Mouse (Mus musculus) cerebral cortex, adult 2 months (tissue): ENCODE data around the gene Nckap5.

Source experiments
- WGBS: fragments of 180-500 bp; shearing (Covaris S2); methylation state at CpG from one replicate; pipeline ENCODE4 v1.1.7; 2018; 5-methylcytosine and 5-hydroxymethylcytosine counted together

Gene Nckap5

DNA sequence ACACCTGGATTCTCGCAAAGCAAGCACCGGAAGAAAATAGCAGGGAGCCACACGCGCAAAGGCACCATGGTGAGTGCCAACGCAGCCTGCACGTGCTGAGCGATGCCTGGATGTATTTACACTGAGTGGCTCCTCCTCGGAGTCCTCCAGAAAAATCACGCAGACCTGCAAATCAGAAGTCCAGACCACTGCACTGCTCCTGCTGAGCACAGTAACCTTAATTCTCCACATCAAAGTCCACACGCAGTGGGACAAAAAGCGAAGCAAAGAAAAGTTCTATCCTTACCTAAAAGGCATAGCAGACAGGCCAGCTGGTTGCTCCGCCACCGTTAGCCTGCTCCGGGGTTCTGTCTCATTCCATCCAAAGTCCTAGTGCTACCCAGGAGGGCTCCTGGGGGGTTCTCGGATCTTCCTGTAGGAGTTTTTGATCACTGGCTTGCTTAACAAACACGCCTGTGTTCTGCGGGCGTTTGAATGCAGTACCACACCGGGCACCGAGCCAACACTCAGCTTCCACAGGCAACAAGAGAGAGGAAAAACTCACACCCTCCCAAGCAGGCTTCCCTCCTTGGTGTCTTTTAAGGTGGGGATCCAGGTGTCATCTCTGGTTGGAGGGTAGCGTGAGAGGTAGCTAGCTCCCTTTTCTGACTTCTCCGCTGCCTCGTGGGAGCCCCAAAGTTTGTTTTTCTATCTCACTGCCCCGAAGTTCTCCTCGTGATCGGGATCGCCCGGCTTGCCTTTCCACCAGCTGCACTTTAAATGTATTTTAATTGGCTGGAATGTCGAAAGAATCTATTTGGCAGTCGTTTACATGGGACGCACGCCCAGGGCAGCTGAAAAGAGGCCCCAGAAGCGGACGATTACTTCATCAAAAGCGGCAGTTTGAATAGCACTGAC lies at the start of gene Nckap5:
Gene Nckap5 (minus strand): TSS at position 769 of the 897 bp plus-strand sequence.
- WGBS, result 2% methylated on average over 35 of the region's 35 CpGs

DNA sequence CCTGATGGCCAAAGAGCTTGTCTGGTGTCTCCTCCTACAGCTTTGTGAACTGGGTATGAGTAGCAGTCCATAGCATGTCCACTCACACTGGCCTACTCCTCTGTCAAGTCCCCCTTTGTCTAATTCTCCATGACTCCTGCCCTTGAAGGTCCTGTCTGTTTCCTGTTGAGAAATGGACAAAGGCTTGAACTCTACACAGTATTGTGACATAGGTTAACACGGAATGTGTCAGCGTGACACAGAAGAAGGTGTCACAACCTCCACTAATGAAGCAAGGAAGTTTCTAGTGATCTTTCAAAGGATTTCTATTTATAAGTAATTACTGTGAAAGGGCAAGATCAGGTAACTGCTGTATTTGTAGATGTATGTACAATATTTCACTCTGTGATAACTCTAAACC lies 46.9 kb upstream of the Nckap5 start:
- 97% methylated on average over 2 of the region's 2 CpGs for WGBS

DNA sequence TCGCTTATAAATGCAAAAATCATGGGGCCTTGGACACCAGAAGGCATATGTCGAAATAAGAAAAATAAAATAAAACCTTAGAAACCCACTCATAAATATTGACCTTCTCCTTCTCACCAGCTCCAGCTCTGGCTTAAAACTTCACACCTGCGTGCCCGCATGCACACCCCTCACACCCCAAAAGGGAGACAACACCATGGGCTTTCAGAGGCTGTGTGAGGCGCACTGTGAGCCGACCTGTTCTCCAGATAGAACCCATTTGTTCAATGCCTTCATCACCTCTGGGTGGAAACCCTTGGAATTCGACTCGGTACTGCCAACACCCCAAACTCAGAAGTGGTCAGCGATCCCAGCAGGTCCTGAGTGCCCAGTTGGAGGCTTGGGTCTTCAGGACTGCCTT lies 37.8 kb upstream of the Nckap5 start:
- 96% methylated on average over 9 of the region's 9 CpGs for WGBS

DNA sequence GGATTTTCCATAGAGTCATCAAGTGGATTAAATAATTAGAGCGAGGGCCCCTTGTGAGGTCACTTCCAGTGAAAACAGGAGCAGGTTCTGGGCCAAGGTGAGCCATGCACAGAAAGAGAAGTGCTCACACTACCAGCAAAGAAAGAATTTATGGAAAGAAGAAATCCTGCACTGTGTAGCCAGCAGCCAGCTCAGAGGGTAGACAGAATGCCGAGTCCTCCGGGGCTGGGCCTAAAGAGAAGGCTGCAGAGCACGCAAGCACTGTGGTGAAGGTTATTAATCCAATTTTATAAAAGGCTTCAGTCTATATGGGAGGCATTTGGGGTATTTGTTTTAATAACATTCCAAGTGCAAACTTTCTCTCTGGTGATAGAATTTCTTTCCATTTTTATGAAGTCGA lies 37.3 kb upstream of the Nckap5 start:
- WGBS, result 89% methylated on average over 5 of the region's 5 CpGs

DNA sequence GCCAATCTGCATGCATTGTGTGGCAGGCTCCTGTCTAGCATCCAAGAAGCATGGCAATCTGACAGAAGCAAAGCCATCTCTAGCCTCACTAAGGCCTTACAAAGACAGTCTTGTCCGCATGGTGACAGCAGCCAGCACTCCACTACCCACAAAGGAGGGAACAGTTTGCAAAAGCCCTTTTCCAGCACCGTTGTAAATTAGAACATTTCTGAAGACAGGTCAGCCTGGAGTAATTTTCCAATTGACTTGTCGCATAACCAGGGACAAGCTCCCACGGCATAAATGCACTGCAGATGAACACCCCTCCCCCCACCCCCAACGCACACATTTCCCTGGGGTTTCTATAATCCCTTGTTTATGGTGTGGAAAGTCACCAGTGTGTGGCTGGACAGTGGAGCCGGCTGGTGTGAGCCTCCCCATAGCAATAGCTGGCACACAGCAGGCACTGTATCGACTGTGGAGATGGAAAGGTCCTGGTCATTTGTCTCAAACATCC lies 35.0 kb upstream of the Nckap5 start:
- 51% methylated on average over 7 of the region's 7 CpGs for WGBS

DNA sequence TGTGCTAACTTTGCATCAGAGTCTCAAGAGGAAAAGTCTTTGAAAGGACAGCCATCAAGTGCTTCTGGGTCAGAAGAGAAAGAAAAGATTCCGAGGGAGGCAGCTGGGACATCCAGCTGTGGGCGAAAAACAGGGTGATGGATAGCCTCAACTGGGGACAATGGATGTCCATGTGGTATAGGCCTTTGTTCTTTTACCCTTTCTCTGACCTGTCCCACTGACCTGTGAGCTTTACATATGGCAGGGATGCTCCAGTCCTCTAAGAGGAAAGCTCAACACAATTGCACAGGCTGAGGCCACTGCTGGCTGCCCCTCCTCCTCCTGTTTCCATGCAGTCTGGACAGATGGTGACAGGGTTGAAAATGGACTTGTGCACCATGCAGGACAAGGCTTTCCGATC lies 31.2 kb upstream of the Nckap5 start:
- 88% methylated on average over 3 of the region's 3 CpGs for WGBS

DNA sequence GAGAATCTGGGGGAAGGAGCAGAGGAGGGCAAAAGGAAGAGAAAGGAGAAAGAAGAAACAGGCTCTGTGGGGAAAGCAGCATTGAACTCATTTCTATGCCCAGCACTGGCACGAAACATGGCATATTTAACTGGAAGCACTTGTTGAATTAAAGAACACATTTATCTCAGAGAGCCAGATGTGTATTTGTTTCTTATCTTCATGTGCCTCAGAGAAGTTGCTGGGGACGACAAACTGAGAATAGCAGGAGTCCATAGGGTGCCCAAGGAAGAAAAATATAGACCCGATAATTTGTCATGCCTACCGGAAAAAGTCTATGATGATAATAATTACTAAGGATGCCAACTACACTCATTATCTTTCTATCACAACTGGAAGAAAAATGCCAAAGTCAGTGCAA lies 29.9 kb upstream of the Nckap5 start:
- WGBS, result 78% methylated on average over 4 of the region's 4 CpGs

DNA sequence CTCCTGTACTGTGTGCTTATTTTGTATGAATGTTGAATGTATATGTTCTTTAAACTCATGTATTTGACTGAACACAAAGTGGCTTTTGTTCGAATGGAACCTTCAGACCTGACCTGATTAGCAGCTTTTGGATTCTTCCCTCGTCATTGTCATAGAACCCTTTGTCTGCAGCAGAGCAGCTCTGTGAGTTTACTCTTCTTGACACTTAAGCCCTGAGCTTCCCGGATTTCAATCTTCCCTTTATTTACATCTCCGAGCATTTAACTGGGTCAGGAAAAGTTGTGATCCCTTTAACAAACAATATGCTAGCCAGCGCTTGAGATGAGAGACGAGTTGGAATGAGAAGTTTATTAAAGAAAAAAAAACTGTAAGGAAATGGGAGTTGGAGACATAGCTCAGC lies 18.9 kb upstream of the Nckap5 start:
- WGBS, result 69% methylated on average over 6 of the region's 6 CpGs

DNA sequence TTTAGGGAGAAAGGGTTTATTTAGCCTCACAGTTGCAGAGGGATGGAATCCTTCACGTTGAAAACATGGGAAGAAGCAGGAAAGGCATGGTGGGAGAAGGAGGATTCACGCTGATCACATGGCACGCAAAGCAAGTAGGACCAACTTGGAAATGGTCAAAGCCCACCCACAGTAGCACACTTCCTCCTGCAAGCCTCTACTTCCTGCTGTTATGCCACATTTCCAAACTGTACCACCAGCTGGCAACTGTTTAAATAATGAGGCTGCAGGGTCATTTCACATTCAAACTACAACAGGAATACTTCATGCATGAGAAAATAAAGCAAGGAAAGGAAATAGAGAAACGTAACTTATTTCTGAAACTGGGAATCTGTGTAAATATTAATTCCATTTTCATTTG lies 15.7 kb upstream of the Nckap5 start:
- WGBS, result 56% methylated on average over 4 of the region's 4 CpGs

DNA sequence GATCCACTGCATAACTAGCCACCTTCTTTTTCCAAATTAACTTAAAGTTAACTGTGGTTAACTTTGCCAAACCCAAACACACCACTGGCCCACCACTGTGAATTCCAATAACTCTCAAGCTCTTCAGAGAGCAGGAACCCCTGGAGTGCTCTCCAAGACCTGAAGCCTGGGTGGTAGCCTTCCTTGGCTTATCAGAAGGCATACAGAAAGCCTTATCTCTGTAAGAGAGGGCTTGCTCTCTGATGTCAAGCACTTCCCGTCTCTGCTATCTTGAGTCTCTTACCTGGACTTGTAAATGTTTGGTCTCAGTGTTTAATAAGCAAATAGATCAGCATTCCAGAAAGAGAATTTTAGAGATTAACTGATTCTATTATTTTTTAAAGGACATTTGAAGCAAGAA lies 2.3 kb upstream of the Nckap5 start:
- WGBS, result 95% methylated on average over 1 of the region's 1 CpGs

DNA sequence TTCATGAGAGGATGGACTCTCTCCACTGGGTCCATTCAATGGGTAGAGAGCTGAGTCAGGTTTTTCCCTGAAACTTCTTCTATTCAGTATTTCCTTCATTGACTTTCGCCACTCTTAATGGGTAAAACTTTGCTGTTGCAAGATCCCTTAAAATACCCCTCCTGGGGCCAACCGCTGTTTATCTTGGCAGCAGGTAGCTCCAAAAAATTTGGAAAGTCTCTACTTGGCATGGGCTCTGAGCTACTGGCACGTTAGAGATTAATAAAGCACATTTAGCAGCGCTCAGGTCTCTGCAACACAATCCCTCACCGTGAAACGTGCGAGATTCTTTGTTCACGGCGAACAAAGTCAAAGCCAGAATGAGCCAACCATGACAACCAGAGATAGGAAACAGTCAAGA lies 1.6 kb downstream of the Nckap5 start:
- WGBS, result 53% methylated on average over 9 of the region's 9 CpGs

DNA sequence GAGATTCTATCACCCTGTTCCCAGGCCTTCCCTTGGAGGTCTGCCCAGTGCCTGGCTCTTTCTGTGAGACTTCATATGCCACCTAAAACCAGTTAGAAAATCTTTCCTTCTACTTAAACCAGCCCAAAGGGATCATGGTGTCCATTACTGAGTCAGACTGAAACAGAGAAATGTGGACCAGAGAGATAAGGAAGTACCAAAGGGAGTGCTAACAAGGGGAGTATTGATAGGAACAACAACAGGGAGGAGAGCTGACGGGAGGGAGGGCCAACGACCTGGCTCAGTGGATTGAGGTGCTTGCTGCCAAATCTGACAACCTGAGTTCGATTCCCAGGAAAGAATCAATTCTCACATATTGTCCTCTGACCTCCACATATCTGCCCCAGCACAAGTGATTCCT lies 5.8 kb downstream of the Nckap5 start:
- 80% methylated on average over 3 of the region's 3 CpGs for WGBS

DNA sequence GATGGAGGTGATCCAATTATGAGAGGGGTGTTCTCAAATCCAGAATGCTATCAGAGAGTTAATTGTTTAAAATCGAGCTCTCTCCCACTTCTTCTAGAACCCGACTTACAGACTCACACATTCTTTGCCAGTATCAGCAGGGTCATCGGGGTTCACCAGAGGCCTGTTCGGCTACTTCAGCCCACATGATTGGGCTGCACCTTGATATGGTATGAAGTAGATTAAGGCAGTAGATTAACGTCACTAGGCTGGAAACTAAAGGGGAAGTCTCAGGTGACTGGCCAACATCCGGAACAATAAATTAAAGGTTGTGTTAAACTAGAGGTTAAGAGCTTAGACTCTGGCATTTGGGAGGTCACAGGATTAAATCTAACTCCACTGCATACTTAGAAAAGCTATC lies 8.4 kb downstream of the Nckap5 start:
- WGBS, result 90% methylated on average over 6 of the region's 6 CpGs

DNA sequence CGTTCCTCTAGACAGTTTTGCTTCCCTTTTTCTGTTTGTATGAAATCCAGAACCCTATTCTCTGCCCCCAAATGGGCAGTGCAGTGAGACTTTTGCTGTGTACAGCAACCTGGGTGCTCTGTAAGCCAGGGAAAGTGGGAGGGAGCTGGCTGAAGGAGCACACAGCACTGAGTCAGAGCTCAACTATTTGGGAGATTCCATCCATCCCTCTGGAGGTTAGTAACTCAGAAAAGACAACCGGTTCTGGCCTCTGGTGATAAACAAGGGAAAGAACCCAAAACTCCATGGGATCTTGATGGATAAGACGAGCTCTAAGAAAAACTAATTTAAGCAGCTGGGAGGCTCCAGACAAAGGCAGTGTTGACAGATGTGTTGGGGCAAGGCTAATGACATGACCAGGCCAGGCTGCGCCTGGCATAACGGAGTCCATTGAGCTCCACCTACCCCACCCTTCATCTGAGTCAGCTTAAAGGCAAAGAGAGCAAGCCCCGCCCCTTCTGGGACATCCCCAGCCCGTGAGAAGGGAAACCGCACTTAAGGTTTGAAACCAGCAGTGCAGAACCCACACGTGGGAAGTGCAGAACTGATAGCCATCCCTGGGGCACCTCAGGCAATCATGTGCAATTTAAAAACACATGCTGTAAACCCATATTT lies 13.1 kb downstream of the Nckap5 start:
- WGBS, result 51% methylated on average over 9 of the region's 9 CpGs

DNA sequence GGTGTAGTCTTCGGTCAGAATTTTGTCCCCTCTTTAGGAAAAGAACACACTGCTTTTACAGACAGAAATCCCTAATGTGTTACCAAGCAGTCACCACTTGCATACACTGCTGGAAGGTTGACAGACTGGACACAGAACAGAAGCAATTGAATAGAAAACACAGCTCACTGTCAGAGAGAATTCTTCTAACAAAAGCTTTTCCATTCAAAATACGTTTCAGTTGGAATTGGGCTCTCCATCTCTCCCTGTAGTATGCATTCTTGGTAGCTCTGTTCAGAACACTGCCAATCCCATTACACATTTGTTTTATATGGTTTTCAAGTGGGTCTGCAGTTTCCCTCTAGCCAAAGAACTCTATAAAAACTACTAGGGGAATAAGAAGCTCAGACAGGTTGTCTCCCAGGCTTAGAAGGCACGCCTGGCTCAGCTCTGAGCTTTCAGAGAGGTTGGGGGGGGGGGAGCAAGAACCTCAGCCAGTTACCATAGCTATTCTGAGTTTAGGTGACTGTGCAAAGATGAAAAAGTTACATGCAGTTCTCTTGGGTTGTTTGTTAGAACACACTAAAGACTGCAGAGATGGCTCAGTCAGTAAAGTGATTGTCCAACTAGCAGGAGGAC lies 23.5 kb downstream of the Nckap5 start:
- WGBS, result 40% methylated on average over 3 of the region's 3 CpGs

DNA sequence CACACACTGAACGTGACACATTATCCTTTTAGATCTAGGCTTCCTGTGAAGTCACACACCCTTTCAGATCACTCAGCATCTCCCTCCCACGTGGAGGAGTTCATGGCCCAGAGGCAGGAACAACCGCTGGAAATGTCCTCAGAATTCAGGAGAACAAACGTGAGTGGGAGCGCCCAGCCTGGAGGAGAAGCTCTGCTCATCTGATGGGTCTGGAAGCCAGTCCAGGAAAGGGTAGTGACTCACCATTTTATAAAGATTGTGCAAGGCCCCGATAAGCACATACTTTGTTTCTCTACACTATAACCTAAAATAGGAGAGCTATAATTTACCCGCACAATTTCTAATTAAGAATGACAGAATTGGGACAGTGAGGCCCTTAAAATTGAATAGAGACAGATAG lies 24.1 kb downstream of the Nckap5 start:
- 29% methylated on average over 7 of the region's 7 CpGs for WGBS

DNA sequence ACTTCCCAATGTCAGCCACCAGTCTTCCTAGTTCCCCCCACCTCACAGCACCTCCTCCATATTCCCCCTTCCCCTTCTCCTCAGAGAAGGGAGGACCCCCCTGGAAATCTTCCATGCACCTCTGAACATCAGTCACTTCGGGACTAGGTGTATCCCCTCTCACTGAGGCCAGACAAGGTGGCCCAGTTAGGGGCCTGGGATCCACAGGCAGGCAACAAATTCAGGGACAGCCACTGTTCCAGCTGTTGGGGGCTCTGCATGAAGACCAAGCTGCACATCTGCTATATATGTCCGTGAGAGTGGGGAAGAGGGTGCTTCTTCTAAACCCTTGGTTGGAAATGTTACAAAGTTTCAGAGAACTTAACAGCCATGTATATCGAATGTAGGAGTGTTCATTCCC lies 28.2 kb downstream of the Nckap5 start:
- WGBS, result 84% methylated on average over 3 of the region's 3 CpGs

DNA sequence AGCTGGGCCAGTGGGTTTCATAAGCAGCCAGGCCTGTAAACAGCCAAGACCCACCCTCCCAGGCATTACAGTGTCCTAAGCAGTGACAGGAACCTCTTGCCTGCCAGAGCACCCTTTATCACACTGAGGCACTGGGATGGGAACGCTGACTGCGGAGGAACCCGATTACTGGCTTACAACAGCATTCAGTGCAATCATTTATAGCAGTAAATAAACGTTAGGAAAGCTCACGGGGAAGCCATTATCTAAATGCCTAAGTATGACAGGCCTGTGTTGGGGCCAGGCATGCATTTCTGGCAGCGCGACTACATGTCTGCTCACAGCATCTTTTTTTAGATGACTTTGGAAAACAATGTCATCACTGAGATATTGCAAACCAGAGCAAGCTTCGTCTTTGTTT lies 28.9 kb downstream of the Nckap5 start:
- WGBS, result 64% methylated on average over 8 of the region's 8 CpGs

DNA sequence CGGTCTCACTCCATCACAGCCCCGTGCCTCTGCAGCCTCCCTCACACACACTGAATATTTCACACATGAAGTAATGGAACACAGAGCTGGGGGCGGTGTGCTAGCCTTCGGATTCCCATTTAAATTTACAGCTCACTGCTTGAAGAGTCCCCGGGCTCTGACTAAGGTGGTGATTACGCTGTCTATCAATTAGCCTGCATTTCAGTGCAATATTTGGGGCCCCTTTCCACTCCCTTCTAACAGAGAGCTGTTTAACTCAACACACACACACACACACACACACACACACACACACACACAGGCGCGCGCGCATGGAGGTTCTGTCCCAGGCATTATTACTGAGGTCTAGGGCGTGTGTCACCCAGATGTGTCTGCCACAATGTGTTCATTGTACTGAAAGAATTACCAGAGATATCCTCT lies 31.2 kb downstream of the Nckap5 start:
- 57% methylated on average over 11 of the region's 11 CpGs for WGBS

DNA sequence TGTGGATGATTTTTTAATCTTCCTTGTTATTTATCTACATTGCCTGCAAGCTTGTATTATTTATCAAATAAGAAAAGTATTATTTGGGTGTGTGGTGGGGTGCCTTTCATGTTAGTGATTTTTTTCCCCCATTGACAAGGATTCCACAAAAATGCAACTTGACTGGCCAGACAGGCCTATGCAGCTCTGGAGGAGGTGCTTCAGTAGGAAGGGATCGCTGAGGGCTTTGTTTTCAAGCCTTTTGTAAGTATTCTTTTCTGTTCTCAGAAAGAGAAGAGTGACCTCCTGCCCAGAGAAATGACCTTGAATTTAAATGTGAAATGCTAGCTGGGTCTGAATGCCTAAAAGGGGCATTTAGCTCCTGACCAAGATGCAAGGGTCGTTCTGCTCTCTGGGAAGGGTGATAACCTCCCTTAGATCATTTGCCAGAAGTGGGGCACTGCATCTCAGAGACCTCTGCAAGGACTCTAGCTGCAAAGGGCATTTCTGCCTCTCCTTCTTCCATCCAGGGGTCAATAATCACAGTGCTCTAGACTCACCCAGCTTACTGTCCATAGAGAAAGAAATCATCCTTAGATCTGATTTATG lies 50.2 kb downstream of the Nckap5 start:
- WGBS, result no CpG with 5 or more reads among the region's 2 CpGs

DNA sequence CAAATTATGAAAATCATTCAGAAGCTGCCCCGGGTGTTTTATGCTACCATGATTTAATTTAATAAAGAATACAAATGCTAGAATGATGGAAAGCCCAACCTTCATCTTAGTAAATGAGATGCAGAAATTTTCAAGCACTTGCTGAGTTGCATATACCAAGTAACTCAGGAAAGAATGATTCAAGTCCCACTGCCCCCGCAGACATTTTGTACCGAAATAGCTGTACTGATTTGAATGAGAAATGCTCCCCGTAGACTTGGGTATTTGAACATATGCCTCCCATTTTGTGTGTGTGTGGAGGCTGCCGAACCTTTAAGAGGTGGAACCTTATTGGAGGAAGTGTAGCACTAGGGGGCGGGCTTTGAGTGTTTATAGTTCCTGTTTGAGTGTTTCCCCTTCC lies 56.7 kb downstream of the Nckap5 start:
- WGBS, result no CpG with 5 or more reads among the region's 6 CpGs

DNA sequence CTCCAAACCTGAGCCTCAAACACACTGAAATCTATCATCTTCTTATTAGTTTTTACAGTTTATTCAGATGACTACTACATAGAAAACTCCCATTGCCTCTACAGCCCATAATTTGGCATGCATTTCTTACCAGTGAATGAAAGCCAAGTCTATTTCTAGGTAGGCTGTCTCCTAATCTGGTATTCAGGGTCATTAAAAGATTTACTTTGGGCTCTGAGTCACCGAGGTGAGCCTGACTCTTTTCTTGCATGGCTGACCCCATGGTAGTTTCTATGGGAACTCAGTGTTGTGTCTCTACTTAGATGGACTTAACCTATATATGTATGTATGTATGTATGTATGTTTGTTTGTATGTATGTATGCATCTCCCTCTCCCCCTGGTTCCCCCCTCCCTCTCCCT lies 63.6 kb downstream of the Nckap5 start:
- 67% methylated on average over 1 of the region's 1 CpGs for WGBS
